Mouse (Mus musculus) liver, postnatal 0 days (tissue): ENCODE measurements around the gene Vmn1r14. TPM values are rescaled to one million over a fixed set of nuclear protein-coding genes. Genes with fewer than 3 reads are reported as not detected.
"Not testable (repeated sequence)": the region's sequence is repeated elsewhere in the genome, so short reads cannot be mapped to it uniquely, and the experiment has no call there.

ENCODE experiments used
- ATAC-seq: fragments of 200-750 bp; cut with Nextera tagmentation; 2 replicates; pipeline ENCODE4 v1.8.0; 2017; ENCODE audit warnings: mild to moderate bottlenecking, moderate library complexity
- DNase-seq: peaks from one replicate; pipeline ENCODE4 v3.0.0-alpha.2; 2016
- H3K27ac ChIP-seq: fragments of 300-500 bp; sonication (generic); 2 replicates; pipeline ENCODE4 v1.5.1; 2014; ENCODE audit warnings: antibody characterized with exemption, moderate library complexity, mild to moderate bottlenecking, low read depth
- H3K27me3 ChIP-seq: fragments of 300-500 bp; sonication (generic); 2 replicates; pipeline ENCODE4 v1.6.1; 2014; ENCODE audit warnings: low read length, control low read depth, mixed read lengths; ENCODE audit not compliant: insufficient read depth
- H3K36me3 ChIP-seq: fragments of 300-500 bp; sonication (generic); replicated peaks from 2 replicates; pipeline ENCODE4 v1.6.1; 2014; ENCODE audit warnings: mild to moderate bottlenecking, control low read depth, low read length, moderate library complexity, mixed read lengths; ENCODE audit not compliant: insufficient read depth
- H3K4me1 ChIP-seq: fragments of 300-500 bp; sonication (generic); 2 replicates; pipeline ENCODE4 v1.6.1; 2014; ENCODE audit warnings: antibody characterized with exemption, mild to moderate bottlenecking, control low read depth; ENCODE audit not compliant: insufficient read depth
- H3K4me2 ChIP-seq: fragments of 300-500 bp; sonication (generic); 2 replicates; pipeline ENCODE4 v1.6.1; 2014; ENCODE audit warnings: low read depth, mild to moderate bottlenecking, low read length, moderate library complexity, mixed read lengths
- H3K4me3 ChIP-seq: fragments of 300-500 bp; sonication (generic); 2 replicates; pipeline ENCODE4 v1.5.1; 2014; ENCODE audit warnings: low read depth, low read length
- H3K9ac ChIP-seq: fragments of 300-500 bp; sonication (generic); replicated peaks from 2 replicates; pipeline ENCODE4 v1.6.1; 2014; ENCODE audit warnings: mild to moderate bottlenecking, moderate library complexity
- H3K9me3 ChIP-seq: fragments of 300-500 bp; sonication (generic); 2 replicates; pipeline ENCODE4 v1.6.1; 2016; ENCODE audit warnings: mild to moderate bottlenecking, control low read depth, low read length, mixed read lengths
- CTCF ChIP-seq: sonication (generic); IDR thresholded peaks from 2 replicates; pipeline ENCODE4 v1.5.1; 2016; ENCODE audit warnings: antibody characterized with exemption, low read depth
- EP300 ChIP-seq: IDR thresholded peaks from 2 replicates; pipeline ENCODE4 v1.6.1; 2016; ENCODE audit warnings: antibody characterized with exemption, low read depth, mild to moderate bottlenecking
- whole genome bisulfite sequencing: fragments of 180-500 bp; shearing (Covaris S2); extraction: QIAGEN DNeasy Blood & Tissue Kit; methylation state at CpG from one replicate; pipeline ENCODE4 v1.1.7; 2014; ENCODE audit not compliant: insufficient replicate concordance; 5-methylcytosine and 5-hydroxymethylcytosine counted together
- polyA plus RNA-seq: library from polyadenylated mRNA; unstranded; fragments of >200 nt; fragmentation: Nextera tagmentation; extraction: Ambion mirVana; gene quantifications from 2 replicates; pipeline ENCODE4 v1.2.1, GENCODE M21; 2015

The Vmn1r14 gene
- not detected in 2 replicates for polyA plus RNA-seq

DNA sequence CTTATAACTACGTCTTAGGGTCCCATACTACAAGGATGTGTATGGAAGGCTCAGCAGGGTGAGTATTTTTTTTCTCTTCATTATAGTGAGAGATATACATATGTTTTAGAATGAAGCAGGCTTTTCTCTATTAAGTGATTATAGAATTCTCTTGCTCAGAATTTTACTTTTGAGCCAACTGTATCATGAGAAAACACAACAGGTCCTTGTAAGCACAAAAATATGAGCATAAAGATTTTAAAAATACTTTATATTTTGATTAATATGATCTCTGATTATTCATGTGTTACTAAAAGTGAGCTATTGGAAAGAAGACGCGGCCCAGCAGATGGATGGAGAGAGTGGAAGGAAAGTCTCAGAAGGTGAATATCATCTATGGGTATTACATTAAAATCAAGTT, at the start of gene Vmn1r14:
TSS of gene Vmn1r14 (plus strand) at position 301 of the 400 bp plus-strand sequence.
- H3K36me3 ChIP-seq, result no peaks in the 10 kb centered on the region
- no peak within 1 kb of the TSS for H3K4me2 ChIP-seq
- H3K4me3 ChIP-seq, result no peak within 1 kb of the TSS
- H3K9me3 ChIP-seq, result no peaks in the 10 kb centered on the region
- no peak within 1 kb of the TSS for H3K27ac ChIP-seq
- WGBS, result 87% methylated on average over 3 of the region's 3 CpGs
- H3K9ac ChIP-seq, result no peak within 1 kb of the TSS
- TF ChIP-seq EP300 (no peak), CTCF (no peak)
- no peak for DNase-seq
- no peak for ATAC-seq
- no peaks in the 10 kb centered on the region for H3K4me1 ChIP-seq
- no peaks in the 10 kb centered on the region for H3K27me3 ChIP-seq

- H3K9ac ChIP-seq, H3K9me3 ChIP-seq, H3K36me3 ChIP-seq, H3K4me3 ChIP-seq, H3K27ac ChIP-seq, DNase-seq, H3K27me3 ChIP-seq, H3K4me1 ChIP-seq, ATAC-seq, H3K4me2 ChIP-seq: not testable (repeated sequence)
- 61% methylated on average over 3 of the region's 3 CpGs for WGBS
These were observed 41.5 kb upstream of the Vmn1r14 start for GRCm38 (mm10) chr6:57190016-57190415.

DNA sequence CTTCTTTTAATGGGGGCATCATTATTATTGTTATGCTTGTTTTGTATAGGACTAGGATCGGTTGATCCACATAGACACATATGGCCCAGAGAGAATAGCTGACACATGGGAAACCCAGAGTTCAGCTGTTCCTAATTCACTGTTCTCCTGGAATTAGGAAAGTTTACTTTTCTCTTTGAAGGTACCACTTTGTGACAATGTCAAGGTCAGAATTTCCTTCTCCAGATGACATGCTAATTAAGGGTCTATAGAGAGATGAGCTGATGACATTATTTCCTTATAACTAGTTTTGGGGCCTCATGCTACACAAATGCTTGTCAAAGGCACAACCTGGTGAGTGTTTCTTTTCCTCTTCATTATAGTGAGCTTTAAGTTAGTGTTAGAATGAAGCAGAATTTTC, 28.5 kb upstream of the Vmn1r14 start, which contains the start of gene Vmn1r13:
TSS of gene Vmn1r13 (plus strand) at position 301 of the 400 bp plus-strand sequence.
- H3K9me3 ChIP-seq, H3K4me1 ChIP-seq, DNase-seq, H3K4me3 ChIP-seq, H3K27ac ChIP-seq, ATAC-seq, H3K4me2 ChIP-seq, H3K36me3 ChIP-seq, H3K27me3 ChIP-seq, H3K9ac ChIP-seq: not testable (repeated sequence)
- 81% methylated on average over 1 of the region's 1 CpGs for WGBS

- 58% methylated on average over 1 of the region's 1 CpGs for WGBS
- ATAC-seq, result no peak
- Histone ChIP-seq H3K27ac (no peak within 1 kb of the TSS), H3K27me3 (no peaks in the 10 kb centered on the region), H3K9ac (no peak within 1 kb of the TSS), H3K36me3 (no peaks in the 10 kb centered on the region), H3K4me1 (no peaks in the 10 kb centered on the region), H3K4me3 (no peak within 1 kb of the TSS), H3K9me3 (no peaks in the 10 kb centered on the region), H3K4me2 (no peak within 1 kb of the TSS)
- TF ChIP-seq EP300 (no peak), CTCF (no peak)
- DNase-seq, result no peak
These were observed 26.2 kb downstream of the Vmn1r14 start, which contains the start of gene Vmn1r15 for GRCm38 (mm10) chr6:57257652-57258051. TSS of gene Vmn1r15 (plus strand) at chr6:57257952.

- H3K27ac ChIP-seq, result no peak overlapping the region
- H3K27me3 ChIP-seq, result no peaks in the 10 kb centered on the region
- DNase-seq (no peak), ATAC-seq (no peak)
- WGBS, result 47% methylated on average over 2 of the region's 2 CpGs
- no peak for TF ChIP-seq CTCF
- H3K4me3 ChIP-seq, result no peak overlapping the region
- H3K36me3 ChIP-seq, result no peaks in the 10 kb centered on the region
- no peaks in the 10 kb centered on the region for H3K4me1 ChIP-seq
- no peak overlapping the region for H3K9ac ChIP-seq
- no peak overlapping the region for H3K4me2 ChIP-seq
- H3K9me3 ChIP-seq, result no peaks in the 10 kb centered on the region
These were observed 29.5 kb downstream of the Vmn1r14 start for GRCm38 (mm10) chr6:57260990-57261389.

DNA sequence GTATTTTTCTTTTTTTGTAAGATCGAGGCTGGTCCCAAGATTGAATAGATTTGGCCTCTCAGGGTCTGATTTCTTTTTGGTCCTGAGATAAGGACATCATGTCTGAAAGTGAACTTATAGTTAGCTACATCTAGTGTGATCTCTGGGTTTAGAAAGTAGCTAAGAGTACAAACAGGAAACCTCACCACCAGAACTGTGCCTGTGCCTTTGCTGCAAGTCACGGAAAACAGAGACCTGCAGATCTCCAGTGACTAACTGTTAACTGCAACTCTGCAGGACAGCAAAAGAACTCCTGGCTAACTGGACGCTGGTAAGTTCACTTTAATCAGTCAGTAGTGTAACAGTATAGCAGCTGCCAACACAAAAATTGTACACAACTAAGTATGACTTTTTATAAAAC, 40.4 kb downstream of the Vmn1r14 start:
- H3K4me2 ChIP-seq, result no peak overlapping the region
- no peak for TF ChIP-seq EP300
- TF ChIP-seq CTCF, result no peak
- no peak overlapping the region for H3K4me3 ChIP-seq
- H3K4me1 ChIP-seq, result no peaks in the 10 kb centered on the region
- no peaks in the 10 kb centered on the region for H3K36me3 ChIP-seq
- no peak overlapping the region for H3K27ac ChIP-seq
- no peak overlapping the region for H3K9ac ChIP-seq
- ATAC-seq (no peak), DNase-seq (no peak)
- no peaks in the 10 kb centered on the region for H3K27me3 ChIP-seq
- WGBS, result 56% methylated on average over 3 of the region's 3 CpGs
- H3K9me3 ChIP-seq, result no peaks in the 10 kb centered on the region

- Histone ChIP-seq H3K4me1 (no peaks in the 10 kb centered on the region), H3K4me3 (no peak overlapping the region), H3K9me3 (no peaks in the 10 kb centered on the region), H3K9ac (no peak overlapping the region), H3K36me3 (no peaks in the 10 kb centered on the region), H3K27ac (no peak overlapping the region), H3K4me2 (no peak overlapping the region), H3K27me3 (no peaks in the 10 kb centered on the region)
- TF ChIP-seq CTCF (no peak), EP300 (no peak)
- DNase-seq (no peak), ATAC-seq (no peak)
These were observed 41.0 kb downstream of the Vmn1r14 start for GRCm38 (mm10) chr6:57272517-57272916.
